Mouse (Mus musculus) embryonic fibroblast, embryonic 13.5 days (primary cell): ENCODE results near the gene Pskh1. TPM values are rescaled to one million over a fixed set of nuclear protein-coding genes. Genes with fewer than 3 reads are reported as not detected.
A peak's percentile ranks its signal among the peaks of the same experiment; 100 is the strongest.

Experiments used
- H3K27ac ChIP-seq: 2 replicates; pipeline ENCODE4 v1.5.1; 2012; ENCODE audit warnings: low read length, control low read depth, inconsistent platforms; ENCODE audit not compliant: insufficient read depth
- H3K4me1 ChIP-seq: 2 replicates; pipeline ENCODE4 v1.6.1; 2011; ENCODE audit warnings: low read length; ENCODE audit not compliant: control insufficient read depth, insufficient read depth
- H3K4me3 ChIP-seq: 2 replicates; pipeline ENCODE4 v1.5.1; 2011; ENCODE audit warnings: mild to moderate bottlenecking, control low read depth, low read length; ENCODE audit not compliant: insufficient read depth
- CTCF ChIP-seq: IDR thresholded peaks from 2 replicates; pipeline ENCODE4 v1.5.1; 2011; ENCODE audit warnings: mild to moderate bottlenecking, control low read depth, low read length, moderate library complexity, borderline replicate concordance; ENCODE audit not compliant: insufficient read depth
- POLR2A ChIP-seq: IDR thresholded peaks from 2 replicates; pipeline ENCODE4 v1.6.1; 2011; ENCODE audit warnings: low read depth, mild to moderate bottlenecking, control low read depth, low read length, moderate library complexity
- polyA plus RNA-seq: library from polyadenylated mRNA; stranded (reverse); fragments of >200 nt; gene quantifications from 2 replicates; pipeline ENCODE4 v1.2.4, GENCODE M21; 2011; ENCODE audit warnings: low read depth; ENCODE audit not compliant: missing spikeins, insufficient read length

Pskh1 gene
- 28.9 and 30.5 TPM in 2 replicates for polyA plus RNA-seq

GRCm38 (mm10) chr8:105900180-105900940 is at the start of gene Pskh1:
Gene Pskh1, plus strand, starts transcription at chr8:105900441.
- Histone ChIP-seq H3K4me1 (peaks cover 4% of the 10 kb centered on the region), H3K4me3 (peak within 1 kb of the TSS; percentile 96), H3K27ac (peak within 1 kb of the TSS; percentile 56)
- TF ChIP-seq POLR2A = peak; percentile 85
- no peak for TF ChIP-seq CTCF

GRCm38 (mm10) chr8:105850611-105851010 is 49.6 kb upstream of the Pskh1 start:
- H3K4me1 ChIP-seq = peaks cover 7% of the 10 kb centered on the region; the same call in 1 of the 2 replicates
- peak overlapping the region; percentile 39 for H3K4me3 ChIP-seq
- H3K27ac ChIP-seq = no peak overlapping the region
- TF ChIP-seq CTCF (no peak), POLR2A (0 out of 2 replicates have a peak, but pooled peaks have one; percentile 27)

GRCm38 (mm10) chr8:105851651-105852143 is 48.5 kb upstream of the Pskh1 start:
- peak overlapping the region; percentile 34 for H3K27ac ChIP-seq
- TF ChIP-seq POLR2A = peak; percentile 99
- no peak for TF ChIP-seq CTCF
- H3K4me1 ChIP-seq = peaks cover 7% of the 10 kb centered on the region; the same call in 1 of the 2 replicates

GRCm38 (mm10) chr8:105852146-105852729 is 48.0 kb upstream of the Pskh1 start:
- Histone ChIP-seq H3K27ac (no peak overlapping the region), H3K4me3 (no peak overlapping the region), H3K4me1 (peaks cover 9% of the 10 kb centered on the region; the same call in 1 of the 2 replicates)
- TF ChIP-seq CTCF (no peak), POLR2A (no peak)

More at GRCm38 (mm10) chr8:105851651-105852143, 48.5 kb upstream of the Pskh1 start:
- H3K4me3 ChIP-seq = peak overlapping the region; percentile 78

- Histone ChIP-seq H3K27ac (no peak within 1 kb of the TSS), H3K4me1 (peaks cover 9% of the 10 kb centered on the region; the same call in 1 of the 2 replicates), H3K4me3 (no peak within 1 kb of the TSS)
- TF ChIP-seq CTCF (no peak), POLR2A (no peak)
These were observed 47.1 kb upstream of the Pskh1 start, which contains the start of gene Cenpt for GRCm38 (mm10) chr8:105853178-105853577. Gene Cenpt, minus strand, starts transcription at chr8:105853278.

GRCm38 (mm10) chr8:105854303-105854702 is 45.9 kb upstream of the Pskh1 start:
- peaks cover 9% of the 10 kb centered on the region; the same call in 1 of the 2 replicates for H3K4me1 ChIP-seq
- TF ChIP-seq POLR2A = no peak
- no peak for TF ChIP-seq CTCF
- no peak overlapping the region for H3K4me3 ChIP-seq
- no peak overlapping the region for H3K27ac ChIP-seq

- Histone ChIP-seq H3K4me1 (peaks cover 9% of the 10 kb centered on the region; the same call in 1 of the 2 replicates), H3K4me3 (peak within 1 kb of the TSS; percentile 70), H3K27ac (peak within 1 kb of the TSS; percentile 88)
- TF ChIP-seq POLR2A = peak; percentile 37; the same call in 1 of the 2 replicates
- TF ChIP-seq CTCF = peak; percentile 68; the same call in 1 of the 2 replicates
These were observed 45.5 kb upstream of the Pskh1 start, which contains the start of gene Thap11 for GRCm38 (mm10) chr8:105854715-105855216. Gene Thap11, plus strand, starts transcription at chr8:105855132.

- peak overlapping the region; percentile 70 for H3K4me3 ChIP-seq
- H3K4me1 ChIP-seq = peaks cover 5% of the 10 kb centered on the region; the same call in 1 of the 2 replicates
- H3K27ac ChIP-seq = peak overlapping the region; percentile 88
- TF ChIP-seq POLR2A (peak; percentile 41), CTCF (peak; percentile 4; the same call in 1 of the 2 replicates)
These were observed 44.7 kb upstream of the Pskh1 start for GRCm38 (mm10) chr8:105855248-105856167.
